In genomic region chr13:39074211-39074610, GRCm38 (mm10) we compare ENCODE assay signal across 23 mouse cellular contexts.
"Had no signal": no experiment of that assay in that cellular context is flagged by ENCODE, and none has a peak within 500 bp of the region (broad histone marks: within the 10 kb centered on the region; RNA-seq: fewer than 3 reads in every experiment).

No protein-coding gene starts in this region.

- H3K27ac ChIP-seq: kidney, embryonic 15.5 days; layer of hippocampus, adult 2 months; limb, embryonic 15.5 days; liver, embryonic 14.5 days; midbrain, embryonic 10.5 days; midbrain, embryonic 13.5 days; neural tube, embryonic 13.5 days; stomach, postnatal 0 days had no signal

- H3K9me3 ChIP-seq: kidney, embryonic 15.5 days; limb, embryonic 15.5 days; midbrain, embryonic 10.5 days; midbrain, embryonic 13.5 days; neural tube, embryonic 13.5 days had no signal

- DNase-seq: kidney, adult 8-10 months; kidney, postnatal 14 days; kidney, postnatal 4 days; layer of hippocampus, adult 9-11 months; liver, postnatal 0 days; lung, embryonic 14.5 days; lung, postnatal 36 days; thymus, adult 2 months; thymus, postnatal 14 days; thymus, postnatal 4 days had no signal

- ATAC-seq: liver, postnatal 0 days; lung, postnatal 0 days; midbrain, embryonic 13.5 days; midbrain, embryonic 16.5 days had no signal

- H3K36me3 ChIP-seq: kidney, embryonic 15.5 days; limb, embryonic 15.5 days; midbrain, embryonic 10.5 days; midbrain, embryonic 13.5 days; neural tube, embryonic 13.5 days had no signal

- H3K4me3 ChIP-seq: kidney, embryonic 15.5 days; layer of hippocampus, adult 2 months; limb, embryonic 15.5 days; megakaryocyte, embryonic 14.5 days; midbrain, embryonic 10.5 days; midbrain, embryonic 13.5 days; myocyte; neural tube, embryonic 13.5 days had no signal

- H3K27me3 ChIP-seq: kidney, embryonic 15.5 days; limb, embryonic 15.5 days; megakaryocyte, embryonic 14.5 days; midbrain, embryonic 13.5 days; neural tube, embryonic 13.5 days had no signal

- H3K4me2 ChIP-seq: kidney, embryonic 15.5 days; limb, embryonic 15.5 days; liver, embryonic 11.5 days; lung, embryonic 14.5 days; midbrain, embryonic 13.5 days; neural tube, embryonic 13.5 days had no signal

- H3K9ac ChIP-seq: kidney, embryonic 15.5 days; limb, embryonic 15.5 days; liver, embryonic 14.5 days; liver, postnatal 0 days; lung, embryonic 14.5 days; midbrain, embryonic 13.5 days; neural tube, embryonic 13.5 days had no signal

- H3K4me1 ChIP-seq: kidney, embryonic 15.5 days; limb, embryonic 15.5 days; megakaryocyte, embryonic 14.5 days; midbrain, embryonic 10.5 days; midbrain, embryonic 13.5 days; neural tube, embryonic 13.5 days had no signal
